In genomic region chr4:43386932-43387331, GRCm38 (mm10) we compare ENCODE assay signal across 28 mouse cellular contexts. TPM values are rescaled to one million over a fixed set of nuclear protein-coding genes. Genes with fewer than 3 reads are reported as not detected.
DNase-seq lines count a peak whose midpoint lies in the region; ATAC-seq and TF ChIP-seq lines count a peak whose summit lies in the region.
"Had no signal": no experiment of that assay in that cellular context is flagged by ENCODE, and none has a peak within 500 bp of the region (broad histone marks: within the 10 kb centered on the region; RNA-seq: fewer than 3 reads in every experiment).

No protein-coding gene starts in this region.

- no peak overlapping the region for H3K27ac ChIP-seq in intestine, embryonic 15.5 days
- H3K27ac ChIP-seq in intestine, embryonic 16.5 days (ENCODE audit: low read length): no peak overlapping the region
- no peak overlapping the region for H3K27ac ChIP-seq in MEL (ENCODE audit: control insufficient read depth, low read depth, low read length)
- H3K27ac ChIP-seq in stomach, embryonic 16.5 days (ENCODE audit: low read length): peak overlapping the region; percentile 29; the same call in 1 of the 2 replicates
- H3K27ac ChIP-seq in kidney, adult 2 months (ENCODE audit: insufficient read depth, low read depth, low read length): no peak overlapping the region
- H3K27ac ChIP-seq: embryonic facial prominence, embryonic 10.5 days; embryonic facial prominence, embryonic 13.5 days; forebrain, embryonic 12.5 days; forebrain, embryonic 15.5 days; heart, embryonic 15.5 days; hindbrain, embryonic 14.5 days had no signal

- H3K9ac ChIP-seq in intestine, embryonic 15.5 days: no peak overlapping the region
- H3K9ac ChIP-seq in intestine, embryonic 16.5 days (ENCODE audit: low read depth, low read length): no peak overlapping the region
- no peak overlapping the region for H3K9ac ChIP-seq in MEL (ENCODE audit: control insufficient read depth, low read depth, low read length, poor library complexity, severe bottlenecking)
- no peak overlapping the region for H3K9ac ChIP-seq in stomach, embryonic 16.5 days (ENCODE audit: low read length)
- H3K9ac ChIP-seq: embryonic facial prominence, embryonic 13.5 days; forebrain, embryonic 12.5 days; forebrain, embryonic 15.5 days; heart, embryonic 12.5 days; heart, embryonic 15.5 days; hindbrain, embryonic 14.5 days had no signal

- H3K4me2 ChIP-seq in intestine, embryonic 15.5 days (replicated peaks): no peak overlapping the region
- no peak overlapping the region for H3K4me2 ChIP-seq in intestine, embryonic 16.5 days (ENCODE audit: low read depth, low read length)
- H3K4me2 ChIP-seq in stomach, embryonic 16.5 days (ENCODE audit: low read depth, low read length): no peak overlapping the region
- H3K4me2 ChIP-seq: embryonic facial prominence, embryonic 13.5 days; forebrain, embryonic 12.5 days; forebrain, embryonic 15.5 days; heart, embryonic 12.5 days; heart, embryonic 15.5 days; hindbrain, embryonic 14.5 days had no signal

- no peak for TF ChIP-seq POLR2A in MEL (IDR thresholded peaks at IDR 0.05; ENCODE audit: control insufficient read depth in 1 of 2, insufficient read depth in 1 of 2, low read depth in 1 of 2, low read length in 2 of 2, poor library complexity in 1 of 2)
- TF ChIP-seq POLR2A in kidney, adult 2 months (IDR thresholded peaks at IDR 0.05; ENCODE audit: low read depth, low read length): no peak

- 0 out of 2 replicates have a peak, but pooled peaks cover 1% of the 10 kb centered on the region for H3K79me2 ChIP-seq in MEL (ENCODE audit: control insufficient read depth, insufficient read depth, low read length, poor library complexity)

- DNase-seq in MEL (ENCODE audit: low read depth, low spot score): peak; percentile 29
- no peak for DNase-seq in T-cell, adult 2 months (ENCODE audit: low spot score)
- DNase-seq in kidney, adult 2 months: no peak
- DNase-seq: adrenal gland, adult 8-10 months; adrenal gland, postnatal 25 days; cerebellum, adult 11-12 months; cerebellum, adult 8-10 months; cerebellum, postnatal 10 days; cerebellum, postnatal 36 days; embryo, embryonic 11 days; gastrocnemius, postnatal 14 days; heart, adult 11 months; heart, postnatal 10 days; heart, postnatal 36 days had no signal

- no peak for TF ChIP-seq CTCF in MEL (IDR thresholded peaks at IDR 0.05 in 2 of 3, conservative IDR thresholded peaks at IDR 0.05 in 1 of 3; ENCODE audit: control insufficient read depth in 1 of 3, insufficient read depth in 1 of 3, low read depth in 2 of 3, low read length in 3 of 3, poor library complexity in 1 of 3, severe bottlenecking in 1 of 3)
- no peak for TF ChIP-seq CTCF in kidney, adult 2 months (conservative IDR thresholded peaks at IDR 0.05; ENCODE audit: insufficient read depth, insufficient read length, low read depth, low read length)

- no peaks in the 10 kb centered on the region for H3K27me3 ChIP-seq in intestine, embryonic 15.5 days (replicated peaks)
- H3K27me3 ChIP-seq in intestine, embryonic 16.5 days (replicated peaks; ENCODE audit: control insufficient read depth, insufficient read depth, low read length): no peaks in the 10 kb centered on the region
- H3K27me3 ChIP-seq in MEL (ENCODE audit: control insufficient read depth in 1 of 2, insufficient read depth in 2 of 2, low read length in 2 of 2): no peaks in the 10 kb centered on the region
- no peaks in the 10 kb centered on the region for H3K27me3 ChIP-seq in stomach, embryonic 16.5 days (ENCODE audit: control insufficient read depth, insufficient read depth, low read length)
- H3K27me3 ChIP-seq in kidney, adult 2 months (replicated peaks; ENCODE audit: control insufficient read depth, insufficient read depth, low read length): no peaks in the 10 kb centered on the region
- H3K27me3 ChIP-seq: embryonic facial prominence, embryonic 13.5 days; forebrain, embryonic 12.5 days; forebrain, embryonic 15.5 days; heart, embryonic 12.5 days; heart, embryonic 15.5 days; Patski had no signal

- TF ChIP-seq RAD21 in MEL (IDR thresholded peaks at IDR 0.05; ENCODE audit: low read depth, low read length): no peak

- no peak for TF ChIP-seq EP300 in MEL (IDR thresholded peaks at IDR 0.05; ENCODE audit: low read depth in 1 of 2, low read length in 2 of 2)

- H3K9me3 ChIP-seq in intestine, embryonic 15.5 days: no peaks in the 10 kb centered on the region
- no peaks in the 10 kb centered on the region for H3K9me3 ChIP-seq in intestine, embryonic 16.5 days (ENCODE audit: control insufficient read depth, low read length)
- no peaks in the 10 kb centered on the region for H3K9me3 ChIP-seq in MEL (replicated peaks; ENCODE audit: insufficient read depth, low read length)
- H3K9me3 ChIP-seq in stomach, embryonic 16.5 days (replicated peaks; ENCODE audit: control insufficient read depth, low read length): no peaks in the 10 kb centered on the region
- H3K9me3 ChIP-seq: embryonic facial prominence, embryonic 10.5 days; embryonic facial prominence, embryonic 13.5 days; forebrain, embryonic 12.5 days; forebrain, embryonic 15.5 days; heart, embryonic 12.5 days; heart, embryonic 15.5 days had no signal

- no peak overlapping the region for H3K4me3 ChIP-seq in intestine, embryonic 15.5 days (replicated peaks)
- H3K4me3 ChIP-seq in intestine, embryonic 16.5 days (ENCODE audit: low read length): no peak overlapping the region
- no peak overlapping the region for H3K4me3 ChIP-seq in MEL (ENCODE audit: control insufficient read depth in 1 of 2, insufficient read depth in 1 of 2, low read depth in 2 of 2, low read length in 2 of 2)
- no peak overlapping the region for H3K4me3 ChIP-seq in stomach, embryonic 16.5 days (replicated peaks; ENCODE audit: low read length)
- H3K4me3 ChIP-seq in kidney, adult 2 months (ENCODE audit: insufficient read depth, low read depth, low read length): no peak overlapping the region
- H3K4me3 ChIP-seq: embryonic facial prominence, embryonic 10.5 days; embryonic facial prominence, embryonic 13.5 days; erythroblast, embryonic 14.5 days; forebrain, embryonic 12.5 days; forebrain, embryonic 15.5 days; heart, embryonic 12.5 days; heart, embryonic 15.5 days had no signal

- no peaks in the 10 kb centered on the region for H3K36me3 ChIP-seq in intestine, embryonic 15.5 days
- H3K36me3 ChIP-seq in intestine, embryonic 16.5 days (ENCODE audit: control insufficient read depth, insufficient read depth, low read length): no peaks in the 10 kb centered on the region
- H3K36me3 ChIP-seq in MEL (ENCODE audit: control insufficient read depth in 1 of 2, insufficient read depth in 2 of 2, low read length in 2 of 2): peaks cover 0 to 14% of the 10 kb centered on the region in 2 experiments; a peak in 2 of 4 replicates
- no peaks in the 10 kb centered on the region; the same call in 1 of the 2 replicates for H3K36me3 ChIP-seq in stomach, embryonic 16.5 days (ENCODE audit: control insufficient read depth, insufficient read depth, low read length)
- no peaks in the 10 kb centered on the region for H3K36me3 ChIP-seq in kidney, adult 2 months (ENCODE audit: control insufficient read depth, insufficient read depth, low read length)
- H3K36me3 ChIP-seq: embryonic facial prominence, embryonic 10.5 days; forebrain, embryonic 12.5 days; heart, embryonic 12.5 days had no signal

- peak; percentile 68 for ATAC-seq in intestine, embryonic 15.5 days
- ATAC-seq in intestine, embryonic 16.5 days: no peak
- ATAC-seq in stomach, embryonic 16.5 days (ENCODE audit: insufficient read depth, low FRiP score): no peak
- ATAC-seq: activated CD4-positive, CD25-positive, alpha-beta regulatory T cell, adult 4 months; CD4-positive, CD25-positive, alpha-beta regulatory T cell, adult 4 months; forebrain, embryonic 15.5 days; Patski had no signal

- peaks cover 14% of the 10 kb centered on the region; the same call in 1 of the 2 replicates for H3K4me1 ChIP-seq in intestine, embryonic 15.5 days (replicated peaks)
- H3K4me1 ChIP-seq in intestine, embryonic 16.5 days (ENCODE audit: control insufficient read depth, insufficient read depth, low read length): peaks cover 21% of the 10 kb centered on the region
- peaks cover 6 to 17% of the 10 kb centered on the region in 2 experiments for H3K4me1 ChIP-seq in MEL (ENCODE audit: control insufficient read depth in 1 of 2, insufficient read depth in 2 of 2, low read length in 2 of 2)
- H3K4me1 ChIP-seq in stomach, embryonic 16.5 days (ENCODE audit: control insufficient read depth, insufficient read depth, low read length): peaks cover 17% of the 10 kb centered on the region
- peaks cover 17% of the 10 kb centered on the region; the same call in 1 of the 2 replicates for H3K4me1 ChIP-seq in kidney, adult 2 months (ENCODE audit: control insufficient read depth, insufficient read depth, low read length)

TF ChIP-seq in MEL, 35 proteins besides CTCF, POLR2A, EP300 and RAD21 (continues in another document):
- TF ChIP-seq SMC3 (IDR thresholded peaks at IDR 0.05; ENCODE audit: low read depth, low read length): no peak
- no peak for TF ChIP-seq ETS1 (IDR thresholded peaks at IDR 0.05; ENCODE audit: low read depth, low read length)

RNA-seq across cellular contexts. Expression of gene Rusc2, which starts 5.2 kb away (rescaled TPM):
- polyA plus RNA-seq in intestine, embryonic 15.5 days (2015; fragmentation: Nextera tagmentation; extraction: Ambion mirVana): 13.1 and 14.0 TPM in 2 replicates
- polyA plus RNA-seq in intestine, embryonic 16.5 days (2015; fragmentation: Nextera tagmentation; extraction: Ambion mirVana): 11.8 and 13.0 TPM in 2 replicates
- total RNA-seq in MEL (2012; rRNA removed): 2.4 and 4.7 TPM in 2 replicates
- polyA plus RNA-seq in MEL (2012; ENCODE audit: insufficient read depth in 1 of 2, insufficient read length in 2 of 2, low read depth in 1 of 2, low replicate concordance in 2 of 2, missing spikeins in 1 of 2): 1 to 10 TPM in 1 of 2 experiments, not detected in 1; 7.3 TPM
- polyA plus RNA-seq in stomach, embryonic 16.5 days (2015; fragmentation: Nextera tagmentation; extraction: Ambion mirVana): 10.4 and 15.1 TPM in 2 replicates
- 15.5 and 17.3 TPM in 2 replicates for polyA plus RNA-seq in kidney, adult 2 months (2012; rRNA removed)
- polyA plus RNA-seq: activated CD4-positive, CD25-positive, alpha-beta regulatory T cell, adult 4 months; CD4-positive, CD25-positive, alpha-beta regulatory T cell, adult 4 months had no signal

RNA-seq across cellular contexts. Expression of gene Fam166b, which starts 42.0 kb away (rescaled TPM):
- polyA plus RNA-seq in intestine, embryonic 15.5 days (2015; fragmentation: Nextera tagmentation; extraction: Ambion mirVana): 0.28 TPM in 1 of 2 replicates, not detected in the other
- polyA plus RNA-seq in intestine, embryonic 16.5 days (2015; fragmentation: Nextera tagmentation; extraction: Ambion mirVana): 0.10 and 0.24 TPM in 2 replicates
- total RNA-seq in MEL (2012; rRNA removed): not detected in 2 replicates
- polyA plus RNA-seq in MEL (2012; ENCODE audit: insufficient read depth in 1 of 2, insufficient read length in 2 of 2, low read depth in 1 of 2, low replicate concordance in 2 of 2, missing spikeins in 1 of 2): not detected
- polyA plus RNA-seq in stomach, embryonic 16.5 days (2015; fragmentation: Nextera tagmentation; extraction: Ambion mirVana): not detected in 2 replicates
- polyA plus RNA-seq in kidney, adult 2 months (2012; rRNA removed): 1.3 and 1.6 TPM in 2 replicates
- total RNA-seq: adrenal gland, adult 8-10 months; adrenal gland, postnatal 25 days; gastrocnemius, postnatal 14 days; heart, postnatal 36 days had no signal
- polyA plus RNA-seq: activated CD4-positive, CD25-positive, alpha-beta regulatory T cell, adult 4 months; CD4-positive, CD25-positive, alpha-beta regulatory T cell, adult 4 months; embryonic facial prominence, embryonic 10.5 days; heart, embryonic 12.5 days had no signal

RNA-seq across cellular contexts. Expression of gene Tesk1, which starts 54.8 kb away (rescaled TPM):
- 6.8 and 7.9 TPM in 2 replicates for polyA plus RNA-seq in intestine, embryonic 15.5 days (2015; fragmentation: Nextera tagmentation; extraction: Ambion mirVana)
- polyA plus RNA-seq in intestine, embryonic 16.5 days (2015; fragmentation: Nextera tagmentation; extraction: Ambion mirVana): 1.7 and 2.2 TPM in 2 replicates
- total RNA-seq in MEL (2012; rRNA removed): 7.6 and 9.1 TPM in 2 replicates
- 10 to 100 TPM in 1 of 2 experiments, not detected in 1; 24.6 TPM for polyA plus RNA-seq in MEL (2012; ENCODE audit: insufficient read depth in 1 of 2, insufficient read length in 2 of 2, low read depth in 1 of 2, low replicate concordance in 2 of 2, missing spikeins in 1 of 2)
- 1.7 TPM in 2 replicates for polyA plus RNA-seq in stomach, embryonic 16.5 days (2015; fragmentation: Nextera tagmentation; extraction: Ambion mirVana)
- polyA plus RNA-seq in kidney, adult 2 months (2012; rRNA removed): 59.0 and 72.5 TPM in 2 replicates
